Mouse (Mus musculus): Measurements from ENCODE around the gene Car7.

The Car7 gene

GRCm38 (mm10) chr8:104533971-104534778, at the start of gene Car7, which contains the start of gene Nae1:
Gene Car7 (plus strand): TSS chr8:104534689.
Gene Nae1 (minus strand): TSS chr8:104534637.
- in situ Hi-C loops (cut with MboI, MseI) = no loop called here

GRCm38 (mm10) chr8:104509061-104510006, 25.2 kb upstream of the Car7 start, which contains the start of gene Terb1:
Gene Terb1 (minus strand): TSS chr8:104509910.
- in situ Hi-C loops (cut with MboI, MseI) = no loop called here

DNA sequence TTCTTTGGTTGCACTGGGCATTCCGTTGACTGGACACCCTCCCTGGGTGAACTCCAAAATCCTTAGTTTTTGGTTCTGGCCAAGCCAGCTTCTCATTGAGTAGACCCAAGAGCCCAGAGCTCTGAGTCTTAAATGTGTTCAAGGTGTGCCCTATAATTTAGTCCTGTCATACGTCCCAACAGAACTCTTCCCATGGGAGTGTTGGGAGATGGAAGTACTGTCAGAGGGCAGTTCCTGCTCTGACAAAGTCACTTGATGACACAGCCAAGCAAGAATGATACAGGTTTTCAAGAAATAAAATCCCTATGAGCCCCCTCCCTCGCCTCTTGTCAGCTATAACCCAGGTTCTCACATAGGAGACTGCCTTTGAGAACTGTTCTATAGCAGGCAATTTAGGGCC, 24.4 kb upstream of the Car7 start:
- in situ Hi-C loops (cut with MboI, MseI) = no loop called here

DNA sequence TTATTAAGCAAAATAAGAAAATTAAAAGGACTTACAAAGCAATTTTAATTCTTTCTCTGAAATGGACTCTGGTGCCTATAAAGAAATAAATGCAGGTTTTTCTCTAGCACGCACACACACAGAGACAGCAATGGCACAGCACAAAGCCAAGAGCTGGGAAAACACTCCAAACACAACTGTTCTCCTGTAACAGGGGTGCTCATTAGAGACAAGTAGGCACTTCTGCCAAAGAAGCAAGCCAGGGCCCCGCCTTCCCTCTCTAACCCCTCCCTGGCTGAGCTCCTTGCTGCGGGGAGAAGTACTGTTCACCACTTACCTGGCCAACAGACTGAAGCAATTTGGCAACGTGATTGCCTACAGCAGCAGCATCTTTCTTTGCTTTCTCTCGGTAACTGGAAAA, 16.6 kb upstream of the Car7 start:
- in situ Hi-C loops (cut with MboI, MseI) = no loop called here

DNA sequence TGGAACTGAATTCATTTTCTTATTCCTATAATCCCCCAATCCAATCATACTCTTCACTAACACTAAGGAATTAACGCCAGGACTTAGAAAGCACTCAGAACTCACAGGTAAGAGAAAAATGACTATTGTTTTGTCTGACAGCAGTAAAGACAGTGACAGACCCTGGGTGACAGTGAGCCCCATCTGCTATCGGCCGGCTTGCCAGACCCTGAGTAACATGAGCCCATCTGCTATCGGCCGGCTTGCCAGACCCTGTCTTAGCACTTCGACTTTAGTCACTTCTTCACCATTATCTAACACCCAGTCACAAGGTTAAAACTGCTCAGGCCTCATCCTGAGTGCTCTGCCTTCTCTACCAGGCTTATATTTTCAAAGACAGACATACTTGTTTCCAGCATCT, 4.8 kb upstream of the Car7 start:
- in situ Hi-C loops (cut with MboI, MseI) = no loop called here

DNA sequence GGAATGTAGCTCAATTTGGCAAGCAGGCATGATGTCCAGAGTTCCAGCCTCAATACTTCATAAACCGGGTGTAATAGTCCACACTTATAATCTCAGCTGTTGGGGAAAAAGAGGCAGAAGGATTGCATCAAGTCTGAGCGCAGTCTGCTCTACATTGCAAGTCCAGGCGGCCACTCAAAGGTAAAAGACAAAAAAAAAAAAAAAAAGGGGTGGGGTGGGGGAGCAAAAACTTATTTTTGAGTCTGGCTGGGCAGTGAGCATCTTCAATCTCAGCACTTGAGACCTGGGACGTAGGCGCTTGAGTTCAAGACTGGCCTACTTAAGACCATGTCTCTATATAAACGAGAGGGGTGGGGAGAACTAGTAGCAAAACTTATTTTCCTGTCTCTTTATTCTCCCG, 938 bp upstream of the Car7 start:
- in situ Hi-C loops (cut with MboI, MseI) = no loop called here

DNA sequence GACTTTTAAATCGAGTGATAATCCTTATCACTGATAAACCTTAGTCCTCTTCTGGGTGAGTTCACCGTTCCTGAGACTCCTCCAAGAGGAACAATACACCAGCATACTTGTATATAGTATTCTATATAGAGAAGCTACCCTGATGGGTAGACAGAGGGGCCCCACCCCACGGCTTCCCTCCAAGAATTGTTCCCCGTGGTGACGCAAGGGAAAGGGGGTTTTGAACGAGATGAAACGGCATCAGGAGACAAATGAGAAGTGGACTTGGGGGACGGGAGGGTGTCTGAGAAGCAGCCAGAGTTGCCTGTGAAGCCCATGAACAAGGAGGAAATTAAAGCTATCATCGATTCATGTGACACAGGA, 271 bp downstream of the Car7 start:
- in situ Hi-C loops (cut with MboI, MseI) = no loop called here

DNA sequence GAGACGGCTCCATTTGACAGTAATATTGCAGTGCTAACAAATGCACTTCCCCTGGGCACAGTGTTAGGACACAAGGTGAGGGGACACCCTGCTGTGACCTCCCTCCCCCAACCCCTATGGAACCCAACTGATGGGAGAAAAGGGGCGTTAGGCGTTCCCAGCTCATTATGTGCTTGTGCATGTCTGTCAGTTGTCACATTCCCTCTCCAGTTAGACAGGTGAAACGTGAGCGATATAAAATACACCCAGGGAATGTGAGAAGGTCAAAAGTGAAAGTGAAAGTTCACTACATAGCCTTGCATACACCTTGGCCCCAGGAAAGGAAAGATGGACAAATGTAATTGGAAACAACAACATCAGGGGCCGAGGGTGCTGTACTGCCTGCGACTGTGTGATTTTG, 889 bp downstream of the Car7 start:
- in situ Hi-C loops (cut with MboI, MseI) = no loop called here

DNA sequence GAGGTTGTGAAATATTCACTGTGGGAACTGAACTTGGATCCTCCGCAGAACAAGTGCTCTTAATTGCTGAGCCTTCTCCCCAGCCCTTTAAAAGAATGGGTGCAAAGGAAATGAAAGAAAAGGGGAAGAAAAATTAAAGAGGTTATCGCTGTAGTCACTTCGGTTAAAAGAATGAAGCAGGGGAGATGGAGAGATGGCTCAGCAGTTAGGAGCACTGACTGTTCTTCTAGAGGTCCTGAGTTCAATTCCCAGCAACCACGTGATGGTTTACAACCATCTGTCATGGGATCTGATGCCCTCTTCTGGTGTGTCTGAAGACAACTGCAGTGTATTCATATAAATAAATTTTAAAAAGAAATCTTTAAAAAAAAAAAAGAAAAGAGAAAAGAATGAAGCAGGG, 1.5 kb downstream of the Car7 start:
- in situ Hi-C loops (cut with MboI, MseI) = no loop called here

DNA sequence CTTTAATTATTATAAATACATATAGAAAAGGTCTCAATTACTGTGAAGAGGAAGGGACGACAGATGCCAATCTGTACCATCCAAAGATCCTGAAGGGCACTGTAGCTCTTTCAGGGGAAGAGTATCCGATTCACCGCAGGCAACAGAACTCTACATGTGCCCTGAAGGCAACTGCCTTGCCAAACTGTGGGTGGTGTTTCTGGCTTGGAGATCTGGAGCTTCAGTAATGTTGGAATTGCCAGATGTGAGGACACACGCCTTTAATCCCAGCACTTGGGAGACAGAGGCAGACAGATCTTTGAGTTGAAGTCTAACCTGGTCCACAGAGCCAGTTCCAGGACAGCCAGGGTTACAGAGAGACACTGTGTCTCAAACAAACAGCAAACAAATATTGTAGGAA, 4.4 kb downstream of the Car7 start:
- in situ Hi-C loops (cut with MboI, MseI) = no loop called here

GRCm38 (mm10) chr8:104539566-104539965, 5.1 kb downstream of the Car7 start:
- in situ Hi-C loops (cut with MboI, MseI) = no loop called here

DNA sequence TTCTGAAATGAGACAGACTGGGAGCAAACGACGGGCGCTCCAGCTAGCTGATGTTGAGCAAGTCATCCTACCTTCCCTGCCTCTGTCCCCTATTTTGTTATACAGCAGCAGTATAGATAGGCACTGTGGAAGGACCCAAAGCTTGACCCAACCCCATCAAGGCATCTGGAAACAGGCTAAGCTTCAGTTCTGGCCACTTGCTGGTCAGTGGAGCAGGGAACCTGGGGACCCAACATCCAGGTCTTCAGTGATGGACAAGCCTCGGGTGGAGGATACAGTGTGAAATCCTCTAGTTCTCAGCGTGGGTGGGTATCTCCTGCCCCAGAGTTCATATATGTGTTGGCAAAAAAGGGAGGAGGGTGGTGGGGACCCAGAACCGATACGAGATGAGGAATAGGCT, 5.7 kb downstream of the Car7 start:
- in situ Hi-C loops (cut with MboI, MseI) = no loop called here

- in situ Hi-C loops (cut with MboI, MseI) = no loop called here
Measured at GRCm38 (mm10) chr8:104540710-104541514, 6.4 kb downstream of the Car7 start.

- in situ Hi-C loops (cut with MboI, MseI) = no loop called here
Measured at GRCm38 (mm10) chr8:104541515-104541880, 7.0 kb downstream of the Car7 start.

GRCm38 (mm10) chr8:104542160-104542559, 7.7 kb downstream of the Car7 start:
- in situ Hi-C loops (cut with MboI, MseI) = no loop called here

GRCm38 (mm10) chr8:104543440-104544045, 9.1 kb downstream of the Car7 start:
- in situ Hi-C loops (cut with MboI, MseI) = no loop called here

DNA sequence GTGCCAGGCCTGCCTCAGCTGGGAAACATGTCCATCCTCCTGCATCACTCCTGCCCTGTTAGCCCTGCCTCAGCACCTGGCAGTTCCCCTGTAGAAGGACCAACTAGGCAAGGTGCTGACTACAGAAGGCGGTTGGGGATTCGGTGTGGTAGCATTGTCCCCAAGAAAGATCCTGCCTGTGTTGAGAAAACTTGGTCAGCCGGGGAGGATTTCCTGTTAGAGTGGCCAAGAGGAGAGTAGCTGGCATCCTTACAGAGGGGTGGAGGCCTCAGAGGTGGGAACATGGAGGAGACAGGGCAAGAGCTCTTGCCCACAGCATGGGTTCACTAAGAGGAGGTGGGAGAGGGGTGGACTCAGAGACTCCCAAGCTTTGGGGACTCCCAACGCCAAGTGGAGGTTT, 20.7 kb downstream of the Car7 start:
- in situ Hi-C loops (cut with MboI, MseI) = loop anchor here (10.0 kb wide), 1 partner anchor 1980 kb away; no protein-coding TSS in a partner anchor

GRCm38 (mm10) chr8:104557226-104557625, 22.7 kb downstream of the Car7 start:
- in situ Hi-C loops (cut with MboI, MseI) = loop anchor here (10.0 kb wide), 1 partner anchor 1978 kb away; no protein-coding TSS in a partner anchor

- in situ Hi-C loops (cut with MboI, MseI) = no loop called here
Measured at GRCm38 (mm10) chr8:104560731-104561130, 26.2 kb downstream of the Car7 start.

GRCm38 (mm10) chr8:104564633-104565456, 30.4 kb downstream of the Car7 start:
- in situ Hi-C loops (cut with MboI, MseI) = no loop called here
